Mouse (Mus musculus) T-cell, adult 2 months (primary cell): ENCODE results near the gene B4galt4.

Experiments used
- DNase-seq: peaks from one replicate; pipeline ENCODE4 v3.0.0; 2022; ENCODE audit warnings: low spot score

B4galt4 gene

GRCm38 (mm10) chr16:38742113-38742658 lies at the start of gene B4galt4:
B4galt4 (plus strand) TSS chr16:38742264.
- DNase-seq, result peak; percentile 25

DNA sequence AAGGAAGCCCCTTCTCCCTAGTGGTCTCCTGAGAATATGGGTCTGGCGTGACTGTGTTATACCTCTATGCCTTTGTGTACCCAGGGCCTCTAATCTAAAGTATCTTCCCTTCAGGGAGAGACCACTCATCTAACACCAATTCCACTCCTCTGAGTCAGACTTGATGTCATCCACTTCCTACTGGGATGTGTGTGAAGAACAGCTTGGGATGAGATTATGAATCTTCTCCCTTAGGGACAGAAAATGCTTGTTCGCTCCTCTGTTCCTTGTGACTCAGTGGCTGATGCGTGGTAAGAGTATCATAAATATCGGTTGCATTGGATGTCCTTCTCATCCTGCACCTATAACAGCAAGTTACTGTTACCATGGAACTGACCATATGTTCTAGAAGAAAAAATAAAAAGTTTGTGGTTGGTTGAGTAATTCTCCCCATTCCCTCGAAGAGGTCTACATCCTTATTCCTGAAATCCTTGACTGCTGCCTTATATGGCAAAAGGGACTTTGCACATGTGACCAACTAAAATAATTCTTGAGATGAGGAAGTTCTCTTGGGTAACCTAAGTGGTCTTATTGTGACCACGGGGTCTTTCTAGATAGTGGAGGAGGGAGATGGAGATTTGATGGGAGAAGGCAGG lies 47.0 kb upstream of the B4galt4 start:
- no peak for DNase-seq

- no peak for DNase-seq
These were observed 46.5 kb upstream of the B4galt4 start for GRCm38 (mm10) chr16:38695557-38695956.

DNA sequence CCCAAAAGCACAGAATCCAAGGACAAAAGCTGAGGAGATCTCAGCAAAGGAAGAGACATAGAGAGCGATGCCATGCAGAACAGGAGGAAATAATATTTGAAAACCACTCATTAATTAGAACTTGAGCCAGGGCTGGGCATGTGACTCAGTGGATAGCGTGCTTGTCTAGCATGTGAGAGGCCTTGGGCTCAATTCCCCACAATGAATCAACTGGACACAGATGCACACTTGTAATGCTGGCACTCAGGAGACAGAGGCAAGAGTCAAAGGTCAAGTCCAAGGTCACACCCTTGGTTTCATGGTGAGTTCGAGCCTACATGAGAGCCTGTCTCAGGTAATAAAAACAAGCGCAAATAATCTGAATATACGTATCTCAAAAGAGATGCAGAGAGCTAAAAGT lies 44.5 kb upstream of the B4galt4 start:
- DNase-seq, result no peak

- no peak for DNase-seq
These were observed 41.5 kb upstream of the B4galt4 start for GRCm38 (mm10) chr16:38700392-38701162.

DNA sequence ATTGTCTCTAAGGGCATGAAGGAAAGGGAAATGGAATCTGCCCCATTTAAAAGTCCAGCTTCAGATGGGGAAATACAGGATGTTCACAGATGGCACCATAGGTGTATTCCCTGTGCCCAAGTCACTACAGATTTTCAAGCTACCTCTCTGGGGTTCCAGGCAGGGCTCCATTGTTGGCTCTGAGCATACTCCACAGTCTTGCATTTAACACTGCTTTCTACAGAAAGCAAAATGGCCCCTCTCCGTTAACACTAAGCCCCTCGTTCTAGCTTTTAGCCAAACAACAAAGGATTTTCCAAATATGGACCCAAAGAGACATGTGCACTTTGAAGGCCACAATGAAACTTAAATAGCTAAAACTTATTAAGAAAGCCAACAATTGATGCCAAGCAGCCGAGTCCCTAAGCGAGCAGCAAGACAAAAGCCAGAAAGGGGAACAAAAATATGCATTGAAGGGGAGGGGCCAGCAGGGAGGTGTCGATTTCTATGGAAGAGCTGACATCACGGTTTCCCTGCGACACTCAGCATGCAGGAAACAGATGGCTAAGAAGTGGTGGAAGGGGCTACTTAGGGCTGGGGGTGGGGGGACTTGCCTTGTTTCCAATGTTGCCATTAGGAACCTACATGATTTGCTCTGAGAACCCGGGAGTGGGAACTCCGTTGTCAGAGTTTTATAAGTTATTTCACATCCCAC lies 40.4 kb upstream of the B4galt4 start:
- DNase-seq, result no peak

GRCm38 (mm10) chr16:38702316-38702715 lies 39.7 kb upstream of the B4galt4 start:
- DNase-seq, result no peak

GRCm38 (mm10) chr16:38703501-38703900 lies 38.6 kb upstream of the B4galt4 start:
- DNase-seq, result no peak

GRCm38 (mm10) chr16:38705531-38706281 lies 36.4 kb upstream of the B4galt4 start:
- DNase-seq, result no peak

- DNase-seq, result no peak
These were observed 35.3 kb upstream of the B4galt4 start for GRCm38 (mm10) chr16:38706782-38707181.

DNA sequence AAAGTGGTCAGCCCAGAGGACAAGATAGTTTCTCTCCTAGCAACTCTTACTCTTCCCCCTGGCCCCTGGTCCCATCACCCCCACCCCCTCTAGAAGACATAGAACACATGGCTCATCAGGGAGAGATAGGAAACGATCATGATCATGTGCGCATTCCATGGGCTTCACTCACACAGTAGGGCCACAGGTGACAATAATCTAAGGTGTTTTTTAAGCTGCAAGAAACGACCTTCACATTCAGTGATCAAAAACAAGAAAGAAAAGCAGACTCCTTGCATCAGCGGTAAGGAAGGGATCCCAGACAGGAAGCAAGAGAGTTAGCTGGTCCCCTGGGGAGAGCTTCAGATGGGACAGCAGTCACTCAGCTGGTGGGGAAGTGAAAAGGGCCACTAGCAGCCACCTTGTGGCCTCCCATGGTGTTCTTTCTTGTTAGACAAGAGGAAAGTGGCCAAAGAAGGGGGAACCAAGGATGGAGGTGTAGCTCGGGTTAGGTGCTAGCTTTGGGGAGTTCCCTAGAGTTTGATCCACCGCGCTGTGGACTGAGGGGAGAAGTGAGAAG lies 33.0 kb upstream of the B4galt4 start:
- DNase-seq, result no peak

- DNase-seq, result no peak
These were observed 30.8 kb upstream of the B4galt4 start for GRCm38 (mm10) chr16:38711245-38711644.

DNA sequence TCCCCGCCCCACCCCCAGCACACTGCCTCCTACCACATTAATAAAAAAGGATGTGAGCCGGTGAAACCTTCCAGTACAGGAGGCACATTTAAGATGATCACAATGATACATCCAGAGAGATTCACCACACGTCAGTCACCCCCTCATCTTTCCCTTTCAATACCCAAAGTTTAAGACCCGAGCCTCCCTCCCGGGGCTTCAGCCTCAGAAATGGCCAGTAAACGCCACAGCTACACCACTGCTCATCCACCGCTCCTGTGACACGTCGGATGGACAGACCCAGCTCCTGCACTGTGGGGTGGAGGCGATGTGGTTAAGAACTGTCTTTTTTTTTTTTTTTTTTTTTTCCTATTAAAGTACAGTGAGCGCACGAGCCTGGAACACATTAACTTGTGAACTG lies 30.0 kb upstream of the B4galt4 start:
- DNase-seq, result peak; percentile 43

DNA sequence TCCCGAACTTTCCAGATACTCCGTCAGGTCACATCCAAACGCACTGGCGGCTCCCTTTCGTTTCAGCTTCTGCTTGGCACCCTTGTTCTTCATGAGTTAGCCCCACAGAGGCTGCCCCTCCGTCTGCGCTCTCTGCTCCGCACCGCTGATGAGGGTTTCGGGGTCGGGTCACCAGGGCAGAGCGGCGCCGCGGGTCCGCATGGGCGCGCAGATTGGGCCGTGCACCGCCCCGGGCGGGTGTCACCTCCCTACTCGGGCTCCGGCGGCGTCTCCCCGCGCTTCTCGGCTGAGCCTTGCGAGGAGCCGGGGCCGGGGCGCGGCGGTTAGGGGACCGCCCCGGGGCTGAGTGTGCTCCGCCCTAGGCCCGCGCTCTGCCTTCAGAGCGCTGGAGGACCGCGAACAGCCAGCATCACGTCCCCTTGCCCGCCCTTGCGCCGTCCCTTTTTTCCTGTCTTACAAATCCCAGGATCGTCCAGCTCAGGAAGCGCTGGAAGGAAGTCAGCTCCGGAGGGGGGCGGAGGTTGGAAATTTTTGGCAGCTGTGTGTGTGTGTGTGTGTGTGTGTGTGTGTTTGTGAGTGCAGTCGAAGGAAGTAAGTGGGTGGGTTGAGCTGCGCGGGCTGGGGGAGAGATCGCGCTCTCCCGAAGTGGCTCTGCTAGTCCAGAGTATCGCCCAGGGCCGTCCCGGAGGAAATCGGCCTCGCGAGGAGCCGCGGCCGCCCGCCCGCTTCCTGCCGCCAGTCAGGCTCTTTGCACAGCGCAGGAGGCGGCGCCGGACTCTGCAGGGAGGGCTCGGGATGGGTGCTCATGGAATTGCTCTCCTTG lies 29.3 kb upstream of the B4galt4 start, which contains the start of gene Arhgap31:
Arhgap31 (minus strand) TSS at position 694 of the 823 bp plus-strand sequence.
- peak; percentile 75 for DNase-seq

- DNase-seq, result no peak
These were observed 28.4 kb upstream of the B4galt4 start for GRCm38 (mm10) chr16:38713404-38714258.

DNA sequence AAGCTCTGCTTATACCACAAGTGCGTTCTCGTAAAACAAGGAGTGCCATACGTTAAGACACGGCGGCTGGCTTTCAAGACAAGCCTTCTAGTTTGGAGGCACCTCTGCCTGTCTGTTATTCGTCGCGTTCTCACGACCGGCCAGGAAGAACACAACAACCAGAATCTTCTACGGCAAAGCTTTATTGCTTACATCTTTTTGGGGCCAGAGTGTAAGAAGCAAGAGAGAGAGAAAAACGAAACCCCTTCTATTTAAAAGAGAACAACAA lies 27.9 kb upstream of the B4galt4 start:
- peak; percentile 60 for DNase-seq

DNA sequence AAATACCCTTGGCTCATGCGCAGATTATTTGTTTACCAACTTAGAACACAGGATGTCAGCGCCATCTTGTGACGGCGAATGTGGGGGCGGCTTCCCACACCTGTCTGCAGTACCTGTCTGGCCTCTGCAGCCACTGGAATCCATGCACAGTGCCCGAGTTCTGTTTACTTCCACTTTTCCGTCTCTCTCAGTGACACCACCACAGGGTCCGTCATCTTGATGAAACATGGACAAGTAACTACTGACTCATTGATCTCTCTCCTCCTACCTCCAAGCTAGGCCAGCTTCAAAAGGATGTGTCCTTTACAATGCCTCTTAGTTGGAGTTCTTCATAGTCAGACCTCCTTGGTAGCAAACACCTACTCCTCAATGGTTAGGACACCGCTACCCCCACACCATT lies 20.7 kb upstream of the B4galt4 start:
- DNase-seq, result no peak

GRCm38 (mm10) chr16:38724256-38724655 lies 17.8 kb upstream of the B4galt4 start:
- no peak for DNase-seq

GRCm38 (mm10) chr16:38724974-38725373 lies 17.1 kb upstream of the B4galt4 start:
- no peak for DNase-seq

GRCm38 (mm10) chr16:38728576-38729132 lies 13.4 kb upstream of the B4galt4 start:
- no peak for DNase-seq
